ENCODE assay signal across 8 mouse cellular contexts in genomic region chr13:21279559-21279958, GRCm38 (mm10). TPM values are rescaled to one million over a fixed set of nuclear protein-coding genes. Genes with fewer than 3 reads are reported as not detected.
A peak's percentile ranks its signal among the peaks of the same experiment; 100 is the strongest.
DNase-seq lines count a peak whose midpoint lies in the region; ATAC-seq and TF ChIP-seq lines count a peak whose summit lies in the region.

No protein-coding gene starts in this region.

- H3K9me3 ChIP-seq in G1E (replicated peaks): no peaks in the 10 kb centered on the region
- no peaks in the 10 kb centered on the region for H3K9me3 ChIP-seq in forebrain, embryonic 16.5 days (ENCODE audit: control insufficient read depth, low read length)
- no peaks in the 10 kb centered on the region for H3K9me3 ChIP-seq in neural tube, embryonic 15.5 days (replicated peaks)

- peak overlapping the region; percentile 79 for H3K4me2 ChIP-seq in forebrain, embryonic 16.5 days (ENCODE audit: low read length)
- H3K4me2 ChIP-seq in neural tube, embryonic 15.5 days: peak overlapping the region; percentile 69

- no peak overlapping the region for H3K27ac ChIP-seq in forebrain, embryonic 16.5 days (ENCODE audit: low read length)
- H3K27ac ChIP-seq in neural tube, embryonic 15.5 days (replicated peaks): no peak overlapping the region

- peaks cover 36% of the 10 kb centered on the region for H3K4me1 ChIP-seq in G1E (ENCODE audit: insufficient read depth, low read depth, low read length)
- H3K4me1 ChIP-seq in forebrain, embryonic 16.5 days (replicated peaks; ENCODE audit: control insufficient read depth, insufficient read depth, low read length): peaks cover 6% of the 10 kb centered on the region; the same call in 1 of the 2 replicates
- peaks cover 7% of the 10 kb centered on the region; the same call in 1 of the 2 replicates for H3K4me1 ChIP-seq in neural tube, embryonic 15.5 days

- peak overlapping the region; percentile 53 for H3K9ac ChIP-seq in forebrain, embryonic 16.5 days (replicated peaks; ENCODE audit: low read depth, low read length)
- peak overlapping the region; percentile 43; the same call in 1 of the 2 replicates for H3K9ac ChIP-seq in neural tube, embryonic 15.5 days (replicated peaks)

- peak overlapping the region; percentile 67 for H3K4me3 ChIP-seq in G1E (ENCODE audit: low read depth, low read length)
- H3K4me3 ChIP-seq in forebrain, embryonic 16.5 days (replicated peaks; ENCODE audit: low read length): peak overlapping the region; percentile 61
- H3K4me3 ChIP-seq in neural tube, embryonic 15.5 days (replicated peaks): peak overlapping the region; percentile 52

- intact Hi-C loops in heart, postnatal 36 days (cut with DNase I): loop anchor here (2.0 to 5.0 kb wide), 5 partner anchors 21 to 107 kb away; no protein-coding TSS in a partner anchor

- under 1% methylated on average over 13 of the region's 13 CpGs for WGBS in forebrain, embryonic 16.5 days
- WGBS in neural tube, embryonic 15.5 days: under 1% methylated on average over 13 of the region's 13 CpGs

- peak; percentile 55 for ATAC-seq in G1E (ENCODE audit: extremely low read depth, insufficient number of reproducible peaks, low FRiP score, poor library complexity, severe bottlenecking)
- peak; percentile 56 for ATAC-seq in forebrain, embryonic 16.5 days
- ATAC-seq in neural tube, embryonic 15.5 days (ENCODE audit: low FRiP score): peak; percentile 75

- DNase-seq in G1E (ENCODE audit: low spot score): peak; percentile 20
- peak; percentile 75 for DNase-seq in cerebellum, adult 11-12 months
- peak; percentile 89 to 90 for DNase-seq in heart, postnatal 36 days
- DNase-seq in layer of hippocampus, adult 18-20 months (ENCODE audit: low spot score in 2 of 2): peak; percentile 85 to 97
- DNase-seq in lung, adult 18-20 months: peak; percentile 64 to 77
- peak; percentile 81 for DNase-seq in testis, postnatal 10 days (ENCODE audit: low spot score)

- TF ChIP-seq CTCF in G1E (IDR thresholded peaks at IDR 0.05; ENCODE audit: low read depth, low read length): no peak

- peaks cover 3% of the 10 kb centered on the region; the same call in 1 of the 2 replicates for H3K27me3 ChIP-seq in G1E (ENCODE audit: insufficient read depth, low read length)
- no peaks in the 10 kb centered on the region for H3K27me3 ChIP-seq in forebrain, embryonic 16.5 days (replicated peaks; ENCODE audit: control insufficient read depth, insufficient read depth, low read length)
- H3K27me3 ChIP-seq in neural tube, embryonic 15.5 days (replicated peaks): no peaks in the 10 kb centered on the region; the same call in 1 of the 2 replicates

- H3K36me3 ChIP-seq in G1E (replicated peaks): no peaks in the 10 kb centered on the region
- no peaks in the 10 kb centered on the region for H3K36me3 ChIP-seq in forebrain, embryonic 16.5 days (ENCODE audit: control insufficient read depth, insufficient read depth)
- H3K36me3 ChIP-seq in neural tube, embryonic 15.5 days: no peaks in the 10 kb centered on the region

RNA-seq across cellular contexts. Expression of gene Gpx5, which starts 13.0 kb away (rescaled TPM):
- total RNA-seq in G1E (2014; fragmentation: Nextera tagmentation) (not detected in 2 replicates), G1E (2017) (0.11 TPM in 1 of 2 replicates, not detected in the other)
- polyA plus RNA-seq in G1E (2012): not detected in 2 replicates
- not detected in 2 replicates for polyA plus RNA-seq in forebrain, embryonic 16.5 days (2015; fragmentation: Nextera tagmentation; extraction: Ambion mirVana)
- not detected for total RNA-seq in heart, postnatal 36 days (2021)
- not detected for total RNA-seq in layer of hippocampus, adult 18-20 months (2021)
- polyA plus RNA-seq in neural tube, embryonic 15.5 days (2015; fragmentation: Nextera tagmentation; extraction: Ambion mirVana): not detected in 2 replicates

RNA-seq across cellular contexts. Expression of gene Gpx6, which starts 32.4 kb away (rescaled TPM):
- total RNA-seq in G1E (2014; fragmentation: Nextera tagmentation) (not detected in 2 replicates), G1E (2017) (0.11 and 0.29 TPM in 2 replicates)
- polyA plus RNA-seq in G1E (2012): not detected in 2 replicates
- not detected in 2 replicates for polyA plus RNA-seq in forebrain, embryonic 16.5 days (2015; fragmentation: Nextera tagmentation; extraction: Ambion mirVana)
- total RNA-seq in heart, postnatal 36 days (2021): not detected
- not detected for total RNA-seq in layer of hippocampus, adult 18-20 months (2021)
- 0.24 and 0.27 TPM in 2 replicates for polyA plus RNA-seq in neural tube, embryonic 15.5 days (2015; fragmentation: Nextera tagmentation; extraction: Ambion mirVana)

Comparison
In these comparisons a context has a peak if more than half of its experiments do, and no peak if none do; other contexts are left out.
1. DNase-seq: peak in every context shown above with its lines; median percentile 91 in layer of hippocampus, adult 18-20 months; 90 in heart, postnatal 36 days; 81 in testis, postnatal 10 days; 75 in cerebellum, adult 11-12 months; 70 in lung, adult 18-20 months; 20 in G1E.